Mouse (Mus musculus): ENCODE measurements at regions not wholly inside any gene's neighbourhood (a gene's known extent, or its start where the extent isn't known, plus 50 kb on each side); places are given as distances from the start of the nearest gene placed in this dataset.

DNA sequence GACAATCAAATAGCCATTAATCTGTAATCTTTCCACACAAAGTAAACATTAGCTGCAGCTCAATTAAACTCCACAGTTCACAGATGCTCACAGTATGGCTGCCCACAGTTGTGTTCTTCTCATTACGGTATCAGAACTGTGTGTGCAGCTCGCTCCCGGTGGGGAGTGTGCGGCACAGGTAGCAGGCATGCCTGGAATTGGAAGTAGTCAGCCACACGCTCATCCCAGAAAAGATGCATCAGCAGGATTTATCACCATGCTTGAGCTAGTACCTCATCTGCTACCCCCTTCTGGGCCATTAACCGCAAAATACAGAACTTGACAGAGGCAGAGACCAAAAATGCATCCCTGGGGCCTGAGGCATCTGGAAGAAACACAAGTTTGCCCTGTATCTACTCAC, 437.8 kb downstream of the Adam3 start:
- TF ChIP-seq CTCF (IDR thresholded peaks at IDR 0.05; ENCODE audit: insufficient read depth, low read length): no peak
- TF ChIP-seq POLR2A (IDR thresholded peaks at IDR 0.05; ENCODE audit: borderline replicate concordance, extremely low read depth, low read depth, low read length): no peak
